Mouse (Mus musculus) embryonic facial prominence, embryonic 14.5 days (tissue): Measurements from ENCODE around the gene H2-K1. TPM values are rescaled to one million over a fixed set of nuclear protein-coding genes. Genes with fewer than 3 reads are reported as not detected.

Experiments
- ATAC-seq: fragments of 200-750 bp; cut with Nextera tagmentation; 2 replicates; pipeline ENCODE4 v1.8.0; 2017; ENCODE audit warnings: low read depth, moderate number of reproducible peaks, moderate TSS enrichment
- DNase-seq: peaks from one replicate; pipeline ENCODE4 v3.0.0-alpha.2; 2015; ENCODE audit warnings: low spot score
- H3K27ac ChIP-seq: fragments of 300-500 bp; sonication (generic); replicated peaks from 2 replicates; pipeline ENCODE4 v1.5.1; 2014; ENCODE audit warnings: low read depth, mild to moderate bottlenecking, low read length, moderate library complexity
- H3K27me3 ChIP-seq: fragments of 300-500 bp; sonication (generic); replicated peaks from 2 replicates; pipeline ENCODE4 v1.6.1; 2014; ENCODE audit warnings: low read length; ENCODE audit not compliant: control insufficient read depth, insufficient read depth
- H3K36me3 ChIP-seq: fragments of 300-500 bp; sonication (generic); 2 replicates; pipeline ENCODE4 v1.6.1; 2014; ENCODE audit warnings: low read length, mixed read lengths; ENCODE audit not compliant: control insufficient read depth, insufficient read depth
- H3K4me1 ChIP-seq: fragments of 300-500 bp; sonication (generic); 2 replicates; pipeline ENCODE4 v1.6.1; 2014; ENCODE audit warnings: antibody characterized with exemption, low read length; ENCODE audit not compliant: control insufficient read depth, insufficient read depth
- H3K4me2 ChIP-seq: fragments of 300-500 bp; sonication (generic); 2 replicates; pipeline ENCODE4 v1.6.1; 2014; ENCODE audit warnings: low read depth, mild to moderate bottlenecking, low read length, moderate library complexity, mixed read lengths
- H3K4me3 ChIP-seq: fragments of 300-500 bp; sonication (generic); 2 replicates; pipeline ENCODE4 v1.5.1; 2014; ENCODE audit warnings: low read depth, mild to moderate bottlenecking, low read length
- H3K9ac ChIP-seq: fragments of 300-500 bp; sonication (generic); 2 replicates; pipeline ENCODE4 v1.6.1; 2014; ENCODE audit warnings: low read depth, mild to moderate bottlenecking, low read length, moderate library complexity, mixed read lengths
- H3K9me3 ChIP-seq: fragments of 300-500 bp; sonication (generic); 2 replicates; pipeline ENCODE4 v1.6.1; 2016; ENCODE audit warnings: low read length; ENCODE audit not compliant: control insufficient read depth
- WGBS: fragments of 180-500 bp; shearing (Covaris S2); extraction: QIAGEN DNeasy Blood & Tissue Kit; methylation state at CpG from one replicate; pipeline ENCODE4 v1.1.7; 2014; 5-methylcytosine and 5-hydroxymethylcytosine counted together
- polyA plus RNA-seq: library from polyadenylated mRNA; unstranded; fragments of >200 nt; fragmentation: Nextera tagmentation; extraction: Ambion mirVana; gene quantifications from 2 replicates; pipeline ENCODE4 v1.2.1, GENCODE M21; 2014

Gene H2-K1
- polyA plus RNA-seq: 20.8 and 30.8 TPM in 2 replicates

DNA sequence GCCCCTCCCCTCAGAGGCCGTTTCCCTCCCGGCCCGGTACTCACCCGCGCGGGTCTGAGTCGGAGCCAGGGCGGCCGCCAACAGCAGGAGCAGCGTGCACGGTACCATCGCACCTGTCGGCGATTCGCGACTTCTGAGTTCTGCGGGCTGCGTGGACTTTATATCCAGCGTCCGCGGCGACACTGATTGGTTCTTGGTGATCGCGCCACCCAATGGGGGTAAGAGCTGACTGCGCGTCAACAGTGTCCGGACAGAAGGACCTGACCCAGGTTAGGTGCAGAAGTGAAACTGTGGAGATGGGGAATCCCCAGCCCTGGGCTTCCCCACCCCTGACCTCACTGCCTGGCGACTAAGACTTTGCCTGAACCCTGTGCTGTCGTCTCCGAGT is at the start of gene H2-K1:
TSS of gene H2-K1 (minus strand) at position 198 of the 388 bp plus-strand sequence.
- Histone ChIP-seq H3K9me3 (no peaks in the 10 kb centered on the region), H3K9ac (peak within 1 kb of the TSS; percentile 42; the same call in 1 of the 2 replicates), H3K27ac (no peak within 1 kb of the TSS), H3K27me3 (peaks cover 45% of the 10 kb centered on the region), H3K36me3 (no peaks in the 10 kb centered on the region), H3K4me2 (peak within 1 kb of the TSS; percentile 97), H3K4me1 (peaks cover 4% of the 10 kb centered on the region; the same call in 1 of the 2 replicates), H3K4me3 (peak within 1 kb of the TSS; percentile 52)
- WGBS: under 1% methylated on average over 16 of the region's 30 CpGs
- ATAC-seq (peak; percentile 86), DNase-seq (peak; percentile 78)

DNA sequence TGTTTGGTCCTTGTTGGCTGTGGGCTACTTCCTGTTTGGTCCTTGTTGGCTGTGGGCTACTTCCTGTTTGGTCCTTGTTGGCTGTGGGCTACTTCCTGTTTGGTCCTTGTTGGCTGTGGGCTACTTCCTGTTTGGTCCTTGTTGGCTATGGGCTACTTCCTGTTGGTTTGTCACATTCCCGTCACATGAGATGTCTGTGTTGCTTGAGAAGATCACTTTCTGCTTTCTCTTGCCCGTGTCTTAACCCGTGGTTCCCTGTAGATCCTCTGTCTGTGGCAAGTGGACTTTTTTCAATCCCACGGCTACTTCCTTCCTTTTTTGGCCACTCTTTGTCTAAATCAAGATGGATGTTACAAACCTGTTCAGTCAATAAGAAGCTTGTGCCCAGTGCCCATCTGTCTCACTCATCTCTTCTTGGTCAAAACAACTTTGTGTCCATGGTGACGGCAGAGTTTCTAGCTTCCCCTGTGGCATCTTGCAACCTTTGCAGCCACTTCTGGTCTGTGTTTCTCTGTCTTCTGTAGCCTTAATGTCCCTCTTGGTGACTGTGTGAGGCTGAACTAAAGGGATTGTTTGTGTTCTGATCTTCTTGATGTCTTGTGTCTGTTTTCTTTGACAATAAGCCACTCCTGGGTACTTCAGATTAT is 47.4 kb upstream of the H2-K1 start:
- H3K9me3 ChIP-seq: peaks cover 12% of the 10 kb centered on the region; the same call in 1 of the 2 replicates
- no peak overlapping the region for H3K27ac ChIP-seq
- no peaks in the 10 kb centered on the region for H3K36me3 ChIP-seq
- WGBS: 91% methylated on average over 5 of the region's 5 CpGs
- no peaks in the 10 kb centered on the region for H3K27me3 ChIP-seq
- no peaks in the 10 kb centered on the region for H3K4me1 ChIP-seq
- no peak overlapping the region for H3K4me3 ChIP-seq
- DNase-seq (no peak), ATAC-seq (no peak)
- no peak overlapping the region for H3K9ac ChIP-seq
- H3K4me2 ChIP-seq: no peak overlapping the region

DNA sequence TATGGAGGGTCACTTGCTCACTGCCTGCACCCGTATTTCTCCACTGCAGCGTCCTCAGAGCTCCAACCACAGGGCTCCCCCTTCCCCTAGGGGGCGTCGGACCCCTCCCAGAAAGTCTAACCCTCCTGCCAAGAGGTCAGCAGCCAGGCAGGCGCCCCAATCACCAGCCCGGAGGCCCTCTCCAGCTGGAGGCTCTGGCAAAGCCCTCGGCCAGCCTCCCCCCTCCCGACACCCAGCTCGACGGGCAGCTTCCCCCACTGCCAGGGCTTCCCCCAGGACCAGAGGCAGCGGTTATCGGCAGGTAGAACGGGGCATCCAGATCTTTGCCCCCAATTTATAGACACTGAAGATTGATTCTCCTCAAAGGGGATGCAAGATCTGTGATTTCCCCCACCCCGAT is 45.8 kb upstream of the H2-K1 start:
- no peak overlapping the region for H3K4me2 ChIP-seq
- no peak for ATAC-seq
- H3K4me1 ChIP-seq: no peaks in the 10 kb centered on the region; the same call in 1 of the 2 replicates
- H3K4me3 ChIP-seq: no peak overlapping the region
- no peak overlapping the region for H3K27ac ChIP-seq
- no peak for DNase-seq
- WGBS: 76% methylated on average over 14 of the region's 14 CpGs
- H3K36me3 ChIP-seq: no peaks in the 10 kb centered on the region
- peaks cover 12% of the 10 kb centered on the region; the same call in 1 of the 2 replicates for H3K9me3 ChIP-seq
- no peak overlapping the region for H3K9ac ChIP-seq
- H3K27me3 ChIP-seq: no peaks in the 10 kb centered on the region

DNA sequence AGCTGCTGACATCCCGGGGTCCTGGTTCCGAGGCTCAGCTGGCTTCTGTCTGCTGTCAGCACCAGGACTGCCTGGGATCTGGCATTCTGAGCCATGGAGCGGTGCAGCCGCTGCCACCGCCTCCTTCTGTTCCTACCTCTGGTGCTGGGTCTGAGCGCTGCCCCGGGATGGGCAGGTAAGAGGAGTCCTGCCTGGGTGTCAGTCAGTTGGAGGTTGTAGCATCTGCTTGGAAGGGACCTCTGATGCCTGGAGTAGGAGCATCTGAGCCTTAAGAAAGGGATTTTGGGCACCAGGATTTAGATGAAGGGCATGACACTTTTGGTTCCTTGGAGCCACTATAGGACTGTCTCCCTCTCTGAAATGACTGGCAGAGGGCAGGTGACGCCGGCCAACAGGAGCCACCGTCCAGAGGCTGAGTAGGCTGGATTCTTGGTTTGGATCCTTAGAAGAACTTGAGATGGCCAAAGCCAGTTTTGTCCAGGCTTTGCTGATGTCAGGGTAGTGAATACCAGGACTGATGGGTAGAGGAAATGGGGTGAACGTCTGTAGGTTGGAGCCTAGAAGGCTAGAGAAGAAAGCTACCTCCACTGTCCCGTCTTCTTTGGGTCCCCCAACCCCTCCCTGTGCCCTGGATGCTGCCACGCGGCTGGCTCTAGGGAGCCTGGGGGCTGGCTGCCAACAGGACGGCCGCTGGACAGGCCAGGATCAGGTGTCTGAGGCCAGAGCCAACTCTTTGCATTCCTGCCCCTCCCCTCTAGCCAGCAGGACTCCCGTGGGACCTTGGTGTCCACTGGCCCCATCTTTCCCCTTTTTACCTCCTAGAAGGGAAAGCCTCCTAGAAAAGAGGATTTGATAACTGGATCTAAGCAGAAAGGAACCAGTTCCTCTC is 39.7 kb upstream of the H2-K1 start:
- ATAC-seq (no peak), DNase-seq (no peak)
- Histone ChIP-seq H3K4me1 (peaks cover 10% of the 10 kb centered on the region; the same call in 1 of the 2 replicates), H3K36me3 (peaks cover 33% of the 10 kb centered on the region), H3K27ac (peak overlapping the region; percentile 39), H3K9me3 (no peaks in the 10 kb centered on the region), H3K4me3 (peak overlapping the region; percentile 32), H3K9ac (peak overlapping the region; percentile 58), H3K27me3 (peaks cover 4% of the 10 kb centered on the region; the same call in 1 of the 2 replicates), H3K4me2 (peak overlapping the region; percentile 44)
- WGBS: 20% methylated on average over 17 of the region's 17 CpGs

DNA sequence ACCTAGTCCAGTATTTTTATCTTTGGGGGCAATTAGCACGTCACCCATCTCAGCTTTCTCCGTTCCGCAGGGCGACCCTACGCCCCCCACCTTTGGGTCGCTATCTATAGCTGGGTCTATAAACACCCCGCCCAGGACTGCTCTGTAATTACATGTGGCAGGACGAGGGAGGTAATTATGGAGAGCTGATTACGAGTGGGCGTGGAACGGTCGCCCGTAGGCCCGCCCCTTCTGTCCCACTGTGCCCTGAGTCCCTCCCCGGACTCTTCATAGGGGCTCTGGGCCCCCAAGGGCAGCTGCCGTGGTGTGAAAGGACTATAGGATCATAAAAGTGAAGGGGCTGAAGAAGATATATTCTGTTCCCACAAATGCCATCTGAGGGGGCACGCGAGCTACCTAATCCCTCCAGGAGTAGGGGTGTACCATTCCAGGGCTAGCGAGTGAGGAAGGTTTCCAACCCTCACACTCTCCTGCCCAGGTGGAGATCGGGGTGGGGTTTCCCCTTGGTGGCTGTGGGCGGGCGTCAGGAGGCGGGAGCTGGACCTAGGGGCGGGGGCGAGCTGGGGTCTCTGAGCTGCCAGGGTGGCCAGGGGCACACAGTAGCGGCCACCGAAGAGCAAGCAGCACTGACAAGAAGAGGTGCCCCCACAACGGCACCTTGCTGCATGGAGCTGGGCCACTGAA is 38.9 kb upstream of the H2-K1 start, which contains the start of gene Col11a2:
TSS of gene Col11a2 (plus strand) at position 560 of the 684 bp plus-strand sequence.
- H3K27ac ChIP-seq: peak within 1 kb of the TSS; percentile 44
- ATAC-seq: peak; percentile 60
- peaks cover 10% of the 10 kb centered on the region; the same call in 1 of the 2 replicates for H3K4me1 ChIP-seq
- peak within 1 kb of the TSS; percentile 32 for H3K4me3 ChIP-seq
- DNase-seq: peak; percentile 68
- WGBS: 13% methylated on average over 23 of the region's 28 CpGs
- peaks cover 41% of the 10 kb centered on the region for H3K36me3 ChIP-seq
- H3K9me3 ChIP-seq: no peaks in the 10 kb centered on the region
- H3K27me3 ChIP-seq: peaks cover 4% of the 10 kb centered on the region; the same call in 1 of the 2 replicates
- peak within 1 kb of the TSS; percentile 58 for H3K9ac ChIP-seq
- peak within 1 kb of the TSS; percentile 44 for H3K4me2 ChIP-seq

DNA sequence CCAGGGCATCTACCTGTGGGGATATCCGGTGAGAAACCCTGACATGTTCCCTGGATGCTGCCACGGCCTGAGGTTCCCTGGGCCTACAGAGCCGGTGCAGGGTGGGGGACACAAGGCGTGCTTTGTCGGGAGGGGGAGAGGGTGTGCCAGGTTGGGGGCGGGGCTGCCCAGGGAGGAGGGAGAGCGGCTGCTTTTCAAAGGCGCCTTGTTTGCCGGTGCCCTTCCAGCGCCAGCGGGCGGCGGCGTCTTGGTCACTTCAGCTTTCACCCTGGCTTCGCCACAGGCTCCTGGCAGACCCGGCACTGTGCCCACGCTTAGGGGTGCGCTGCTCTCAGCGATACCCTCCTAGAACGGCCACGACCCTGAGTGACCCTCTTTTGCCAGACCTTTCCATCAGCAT is 38.3 kb upstream of the H2-K1 start:
- ATAC-seq (peak; percentile 39; the same call in 1 of the 2 replicates), DNase-seq (peak; percentile 61)
- WGBS: 12% methylated on average over 11 of the region's 21 CpGs
- H3K9ac ChIP-seq: peak overlapping the region; percentile 58; the same call in 1 of the 2 replicates
- peaks cover 11% of the 10 kb centered on the region; the same call in 1 of the 2 replicates for H3K4me1 ChIP-seq
- H3K36me3 ChIP-seq: peaks cover 47% of the 10 kb centered on the region
- no peaks in the 10 kb centered on the region for H3K9me3 ChIP-seq
- peak overlapping the region; percentile 32 for H3K4me3 ChIP-seq
- H3K27me3 ChIP-seq: peaks cover 4% of the 10 kb centered on the region; the same call in 1 of the 2 replicates
- peak overlapping the region; percentile 44; the same call in 1 of the 2 replicates for H3K27ac ChIP-seq
- peak overlapping the region; percentile 44 for H3K4me2 ChIP-seq

DNA sequence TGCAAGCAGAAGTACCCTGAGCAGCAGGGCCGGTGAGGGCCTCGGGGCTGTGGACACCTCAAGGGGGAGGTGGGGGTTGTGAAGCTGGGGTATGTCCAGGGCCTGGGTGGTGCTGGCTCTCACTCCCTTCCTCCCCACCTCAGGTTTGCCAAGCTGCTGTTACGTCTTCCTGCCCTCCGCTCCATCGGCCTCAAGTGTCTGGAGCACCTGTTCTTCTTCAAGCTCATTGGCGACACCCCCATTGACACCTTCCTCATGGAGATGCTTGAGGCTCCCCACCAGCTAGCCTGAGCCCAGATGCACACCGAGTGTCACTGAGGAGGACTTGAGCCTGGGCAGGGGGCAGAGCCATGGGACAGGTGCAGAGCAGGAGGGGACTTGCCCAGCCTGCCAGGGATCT is 37.1 kb upstream of the H2-K1 start:
- Histone ChIP-seq H3K27me3 (peaks cover 4% of the 10 kb centered on the region; the same call in 1 of the 2 replicates), H3K4me2 (no peak overlapping the region), H3K27ac (no peak overlapping the region), H3K36me3 (peaks cover 48% of the 10 kb centered on the region), H3K9me3 (no peaks in the 10 kb centered on the region), H3K4me3 (no peak overlapping the region), H3K9ac (no peak overlapping the region), H3K4me1 (peaks cover 20% of the 10 kb centered on the region)
- 93% methylated on average over 6 of the region's 7 CpGs for WGBS
- ATAC-seq (no peak), DNase-seq (no peak)

DNA sequence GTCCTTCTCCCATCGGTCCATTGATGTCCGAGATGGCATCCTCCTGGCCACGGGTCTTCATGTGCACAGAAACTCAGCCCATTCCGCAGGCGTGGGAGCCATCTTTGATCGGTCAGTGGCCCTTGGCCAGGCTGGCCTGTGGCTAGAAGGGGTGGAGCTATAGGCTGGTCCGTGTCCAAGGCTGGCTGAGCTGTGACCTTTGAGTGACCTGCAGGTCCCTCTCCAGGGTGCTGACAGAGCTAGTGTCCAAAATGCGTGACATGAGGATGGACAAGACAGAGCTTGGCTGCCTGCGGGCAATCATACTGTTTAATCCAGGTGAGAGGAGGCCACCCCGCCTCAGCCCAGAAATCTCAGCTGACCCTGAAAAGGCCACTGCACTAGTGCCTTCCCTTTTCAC is 36.5 kb upstream of the H2-K1 start:
- no peaks in the 10 kb centered on the region for H3K9me3 ChIP-seq
- peaks cover 48% of the 10 kb centered on the region for H3K36me3 ChIP-seq
- H3K9ac ChIP-seq: no peak overlapping the region
- no peak overlapping the region for H3K27ac ChIP-seq
- peaks cover 20% of the 10 kb centered on the region for H3K4me1 ChIP-seq
- peaks cover 4% of the 10 kb centered on the region; the same call in 1 of the 2 replicates for H3K27me3 ChIP-seq
- ATAC-seq (no peak), DNase-seq (no peak)
- H3K4me3 ChIP-seq: no peak overlapping the region
- H3K4me2 ChIP-seq: no peak overlapping the region
- 75% methylated on average over 10 of the region's 10 CpGs for WGBS
